Mouse (Mus musculus): ENCODE results near the gene Foxj1. TPM values are rescaled to one million over a fixed set of nuclear protein-coding genes. Genes with fewer than 3 reads are reported as not detected.

Foxj1 gene
- under 1 TPM in 1 of 2 experiments, not detected in 1; 0.13 TPM for total RNA-seq (2023)

DNA sequence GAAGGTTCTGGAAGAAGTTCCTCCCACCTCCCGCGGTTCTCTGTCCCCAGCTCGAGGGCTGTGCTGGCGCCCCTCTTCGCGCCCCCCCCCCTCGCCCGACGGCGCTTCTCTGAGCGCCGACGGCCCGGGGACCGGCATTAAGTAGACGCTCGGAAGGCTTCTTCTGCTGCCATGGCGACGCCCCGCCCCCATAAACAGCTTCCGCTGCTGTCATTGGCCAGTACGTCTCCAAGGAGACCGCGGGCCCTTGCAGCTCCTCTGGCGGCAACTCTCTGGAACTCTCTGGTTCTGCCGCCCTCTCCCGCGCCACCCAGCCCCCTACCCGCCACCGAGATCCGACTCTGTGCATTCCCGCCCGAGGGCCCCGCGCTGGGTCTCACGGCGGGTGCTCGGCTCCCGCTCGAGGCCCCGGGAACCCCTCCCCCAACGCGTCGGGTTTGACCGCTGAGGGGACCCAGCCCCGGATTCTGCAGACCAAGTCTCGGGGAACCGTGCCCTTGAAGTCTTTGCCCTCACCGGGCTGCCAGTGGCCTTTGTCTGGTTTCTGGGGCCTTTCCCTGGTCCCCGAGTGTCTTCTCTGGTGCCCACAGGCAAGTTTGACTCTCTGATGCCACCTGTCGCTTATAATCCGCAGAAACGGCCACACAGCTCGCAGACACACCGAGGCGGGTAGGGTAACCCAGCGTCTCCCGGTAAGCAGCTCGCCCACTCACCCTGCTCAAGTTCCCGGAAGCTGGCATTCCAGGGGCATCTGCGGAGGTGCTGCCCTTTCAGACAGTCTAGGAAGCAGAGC is at the start of gene Foxj1:
TSS of gene Foxj1 (minus strand) at position 156 of the 793 bp plus-strand sequence.

DNA sequence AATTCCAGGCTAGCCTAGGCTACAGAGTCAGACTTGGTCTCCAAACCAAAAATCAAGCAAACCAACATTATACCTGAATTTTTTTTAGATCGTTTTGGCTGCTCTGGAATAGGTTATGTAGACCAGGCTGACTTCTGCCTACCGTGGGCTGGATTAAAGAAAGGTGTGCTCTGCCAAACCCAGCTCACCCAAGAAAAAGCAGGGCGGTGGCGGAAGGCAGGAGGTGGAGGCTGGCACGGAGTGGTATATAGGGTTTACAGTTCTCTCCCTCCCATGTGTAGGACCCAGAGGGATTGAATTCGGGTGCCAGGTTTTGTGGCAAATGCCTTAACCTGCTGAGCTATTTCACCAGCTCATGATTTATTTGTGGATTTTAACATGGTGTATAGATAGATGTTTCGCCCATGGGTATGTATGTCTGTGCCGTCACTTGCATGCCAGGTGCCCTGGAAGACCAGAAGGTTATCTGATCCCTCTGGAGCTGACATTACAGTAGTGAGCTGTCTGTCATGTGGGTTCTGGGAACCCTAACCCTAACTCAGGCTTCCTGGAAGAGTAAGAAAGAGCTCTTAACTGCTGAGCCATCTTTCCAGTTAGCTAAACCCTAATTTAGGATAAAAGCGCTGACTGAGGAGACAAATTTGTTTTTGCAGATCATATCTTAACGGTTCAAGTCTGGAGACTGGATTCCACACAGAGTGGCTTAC is 28.0 kb downstream of the Foxj1 start, which contains the start of gene Exoc7:
TSS of gene Exoc7 (minus strand) at position 215 of the 707 bp plus-strand sequence.

DNA sequence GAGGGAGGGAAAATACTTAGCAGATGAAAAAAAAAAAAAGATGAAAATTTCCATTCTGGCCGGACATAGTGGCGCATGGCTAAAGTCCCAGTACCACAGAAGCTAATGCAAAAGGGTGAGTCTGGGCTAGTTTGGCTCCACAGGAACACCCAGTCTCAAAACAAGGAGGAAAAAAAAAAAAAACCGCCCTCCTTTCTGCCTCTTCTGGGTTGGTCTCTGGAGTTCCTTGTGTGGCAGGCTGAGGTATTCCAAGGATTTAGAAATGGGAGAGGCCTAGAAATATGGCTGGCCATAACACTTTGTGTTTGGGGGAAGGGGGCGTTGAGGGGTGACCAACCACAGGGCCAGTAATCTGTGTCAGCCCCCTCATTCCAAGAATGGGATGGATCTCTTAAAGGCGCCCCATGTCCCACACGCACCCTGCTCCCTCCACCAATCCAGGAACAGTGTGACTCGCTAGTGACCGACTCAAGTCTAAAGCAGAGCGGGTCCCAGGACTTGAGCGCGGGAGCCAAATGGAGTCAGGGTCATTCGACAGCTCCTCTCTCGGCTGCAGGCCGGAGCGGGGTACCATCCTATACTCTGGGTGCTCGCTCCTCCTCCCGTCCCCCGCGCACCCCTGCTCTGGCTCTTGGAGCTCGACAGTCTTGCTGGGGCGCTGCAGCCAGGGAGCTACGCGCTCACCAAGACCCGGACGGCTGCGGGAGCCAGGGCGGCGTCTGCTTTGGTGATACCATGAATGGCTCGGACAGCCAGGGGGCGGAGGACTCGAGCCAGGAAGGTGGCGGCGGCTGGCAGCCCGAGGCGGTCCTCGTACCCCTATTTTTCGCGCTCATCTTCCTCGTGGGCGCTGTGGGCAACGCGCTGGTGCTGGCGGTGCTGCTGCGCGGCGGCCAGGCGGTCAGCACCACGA is 54.2 kb downstream of the Foxj1 start, which contains the start of gene Galr2:
TSS of gene Galr2 (plus strand) at position 189 of the 913 bp plus-strand sequence.

Other genes starting within 250 kb of the Foxj1 start
- gene Wbp2, start 248.4 kb downstream of the Foxj1 start, total RNA-seq (2023): 100 to 1,000 TPM; 160 to 163 TPM
- 1 to 10 TPM; 1.4 to 2.1 TPM for gene Trim47, start 208.2 kb downstream of the Foxj1 start, total RNA-seq (2023)
- gene Trim65, start 204.3 kb downstream of the Foxj1 start, total RNA-seq (2023): 1 to 10 TPM; 5.8 to 8.1 TPM
- gene Mrpl38, start 196.5 kb downstream of the Foxj1 start, total RNA-seq (2023): 10 to 100 TPM; 14.5 to 20.1 TPM
- 1 to 10 TPM; 5.8 to 9.9 TPM for gene Fbf1, start 167.2 kb downstream of the Foxj1 start, total RNA-seq (2023)
- 10 to 100 TPM; 32.1 to 33.1 TPM for gene Ten1, start 136.5 kb downstream of the Foxj1 start, total RNA-seq (2023)
- 10 to 100 TPM; 29.1 to 32.8 TPM for gene Acox1, start 136.4 kb downstream of the Foxj1 start, total RNA-seq (2023)
- gene Evpl, start 97.3 kb downstream of the Foxj1 start, total RNA-seq (2023): under 1 TPM in 1 of 2 experiments, not detected in 1; 0.09 TPM
- gene Srp68, start 61.2 kb downstream of the Foxj1 start, total RNA-seq (2023): 10 to 100 TPM; 35.3 to 37.0 TPM
- not detected for gene Galr2, start 54.5 kb downstream of the Foxj1 start, total RNA-seq (2023)
- gene Exoc7, start 28.2 kb downstream of the Foxj1 start, total RNA-seq (2023): 10 to 100 TPM; 39.2 to 47.8 TPM
- gene Rnf157, start 77.6 kb upstream of the Foxj1 start, total RNA-seq (2023): 1 to 10 TPM; 2.5 to 3.3 TPM
- gene Ubald2, start 98.7 kb upstream of the Foxj1 start, total RNA-seq (2023): 10 to 100 TPM; 82.9 to 92.3 TPM
- gene Qrich2, start 130.8 kb upstream of the Foxj1 start, total RNA-seq (2023): not detected
- 10 to 100 TPM; 24.9 to 30.1 TPM for gene Prpsap1, start 158.8 kb upstream of the Foxj1 start, total RNA-seq (2023)
- gene Sphk1, start 195.5 kb upstream of the Foxj1 start, total RNA-seq (2023): 1 to 10 TPM; 2.1 to 8.8 TPM
- 1 to 10 TPM; 7.8 to 8.2 TPM for gene Ube2o, start 246.0 kb upstream of the Foxj1 start, total RNA-seq (2023)

Measured in neutrophil, adult 59 days (primary cell).